Mouse (Mus musculus) cerebellum, postnatal 36 days (tissue): Measurements from ENCODE around the gene Ggta1.

Experiments used
- DNase-seq, 2 experiments: peaks; one replicate each; pipeline ENCODE4 v3.0.0; 2021 to 2022; ENCODE audit warnings: mixed read lengths in 2 of 2

Gene Ggta1

DNA sequence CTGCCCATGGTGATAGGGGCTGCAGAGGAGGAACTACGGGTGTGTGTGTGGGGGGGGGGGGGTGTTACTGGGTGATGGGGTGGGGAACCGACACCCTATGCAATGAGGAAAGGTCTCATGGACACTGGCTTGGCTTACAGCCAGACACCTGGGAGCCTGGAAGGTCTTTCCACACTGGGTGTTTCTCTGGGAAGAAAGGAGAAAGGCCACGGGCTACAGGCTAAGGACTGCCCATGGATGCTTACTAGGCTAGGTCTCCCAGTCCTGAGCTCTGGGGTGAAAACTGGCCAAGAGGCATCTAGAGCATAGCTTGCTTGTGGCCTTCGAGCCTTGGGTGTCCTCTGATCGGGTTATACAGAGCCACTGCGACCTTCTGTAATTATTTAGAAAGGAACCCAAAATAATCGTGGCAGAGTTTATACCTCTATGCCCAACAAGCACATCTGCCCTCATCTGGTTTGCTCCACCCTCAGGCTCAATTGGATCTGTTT, at the start of gene Ggta1:
Gene Ggta1, minus strand, starts transcription at position 441 of the 491 bp plus-strand sequence.
- no peak for DNase-seq

DNA sequence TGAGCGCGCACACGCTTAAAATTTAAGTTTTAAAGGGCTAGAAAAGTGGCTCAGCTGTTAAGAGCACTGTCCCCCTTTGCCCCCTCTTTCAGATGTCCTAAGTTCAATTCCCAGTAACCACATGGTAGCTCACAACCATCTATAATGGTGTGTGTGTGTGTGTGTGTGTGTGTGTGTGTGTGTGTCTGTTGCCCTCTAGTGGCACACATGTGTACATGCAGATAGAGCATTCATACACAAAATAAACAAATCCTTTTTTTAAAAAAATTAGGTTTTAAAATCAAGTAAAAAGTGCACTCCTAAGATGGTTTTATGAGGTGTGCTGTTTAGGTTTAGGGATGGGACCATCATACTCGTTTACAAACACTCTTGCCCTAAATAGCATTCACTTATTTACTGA, 49.2 kb upstream of the Ggta1 start:
- no peak for DNase-seq

DNA sequence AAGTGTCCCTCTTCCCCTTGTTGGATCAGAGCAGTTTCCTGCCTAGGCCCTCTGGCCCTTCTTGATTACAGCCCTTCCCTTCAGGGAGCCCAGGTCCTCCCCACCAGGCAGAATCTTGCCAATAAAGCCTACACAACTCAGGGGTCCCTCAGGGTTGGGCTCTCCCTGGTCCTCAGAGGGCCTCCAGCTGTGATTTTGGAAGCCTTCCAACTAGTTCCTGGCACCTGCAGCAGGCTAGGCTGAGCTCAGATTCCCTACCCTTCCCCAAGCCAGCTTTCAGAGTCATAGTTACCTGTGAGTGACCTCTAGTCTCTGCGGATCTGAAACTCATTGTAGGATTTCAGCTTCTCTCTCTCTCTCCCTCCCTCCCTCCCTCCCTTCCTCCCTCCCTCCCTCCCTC, 47.9 kb upstream of the Ggta1 start:
- no peak for DNase-seq

DNA sequence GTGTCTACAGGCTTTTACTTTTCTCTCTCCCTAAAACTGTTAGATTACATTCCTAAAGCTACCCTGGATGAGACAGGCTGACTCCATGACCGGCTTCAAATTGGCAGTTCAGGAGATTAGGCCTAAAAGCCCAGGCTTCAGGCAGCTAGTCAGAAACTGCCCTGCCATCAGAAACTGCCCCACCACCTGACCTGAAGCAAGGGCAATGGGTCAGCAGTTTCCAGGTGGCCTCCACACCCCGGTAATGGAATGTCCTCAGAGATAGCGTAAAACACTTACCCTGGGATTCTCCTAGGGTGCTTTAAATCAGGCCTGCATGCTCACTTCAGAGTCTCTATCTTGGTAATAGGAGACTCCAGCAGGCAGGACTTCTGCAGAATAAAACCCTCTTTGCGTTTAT, 46.9 kb upstream of the Ggta1 start:
- DNase-seq, result no peak

DNA sequence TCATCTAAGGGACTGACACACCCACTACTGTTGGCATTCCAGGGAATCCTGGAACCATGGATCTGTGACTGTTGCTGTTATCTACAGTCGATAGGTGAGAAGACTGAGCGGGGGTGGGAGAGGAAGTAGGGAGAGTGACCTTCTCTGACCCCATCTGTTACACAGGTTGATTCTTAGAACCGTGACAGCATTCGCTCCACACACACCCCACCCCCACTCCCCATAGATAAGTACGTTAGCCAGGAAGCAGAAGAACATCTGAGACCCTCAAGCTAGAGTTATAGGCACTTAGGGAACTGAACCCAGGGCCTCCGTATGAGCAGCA, 46.3 kb upstream of the Ggta1 start:
- no peak for DNase-seq

DNA sequence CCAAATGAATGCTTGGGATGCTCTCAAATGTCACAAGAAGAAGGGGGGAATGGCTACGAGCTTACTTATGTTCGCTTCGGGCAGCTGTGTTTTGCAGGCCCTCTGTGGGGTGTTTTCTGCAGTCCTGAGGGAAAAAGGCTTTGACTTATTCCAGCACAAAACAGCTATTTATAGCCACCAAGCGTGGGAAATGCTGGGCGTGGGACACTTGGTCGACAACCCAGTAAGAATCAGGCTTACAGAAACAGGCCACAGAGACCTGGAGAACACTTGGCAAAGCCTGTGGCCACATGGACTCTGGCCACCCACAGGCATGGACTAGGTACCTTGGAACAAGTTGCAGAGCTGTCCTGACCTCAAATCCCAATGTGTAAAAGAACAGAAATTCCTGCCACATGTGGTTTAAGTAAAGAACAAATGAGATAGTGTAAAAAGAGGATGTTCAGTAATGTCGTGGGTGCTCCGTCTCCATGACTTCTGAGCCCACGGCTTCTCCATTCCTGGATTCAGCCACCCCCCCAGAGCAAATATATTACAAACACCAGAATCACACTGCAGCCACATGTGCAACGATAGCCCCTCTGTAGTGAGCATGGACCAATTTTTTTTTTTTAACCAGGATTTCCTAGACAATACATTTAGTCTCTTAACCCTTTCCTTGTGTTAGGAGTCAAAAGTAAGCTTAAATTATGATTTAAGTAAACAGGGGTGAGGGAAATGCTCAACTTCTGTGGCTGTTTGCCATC, 45.7 kb upstream of the Ggta1 start:
- DNase-seq, result peak in 1 of 2 experiments; percentile 10

DNA sequence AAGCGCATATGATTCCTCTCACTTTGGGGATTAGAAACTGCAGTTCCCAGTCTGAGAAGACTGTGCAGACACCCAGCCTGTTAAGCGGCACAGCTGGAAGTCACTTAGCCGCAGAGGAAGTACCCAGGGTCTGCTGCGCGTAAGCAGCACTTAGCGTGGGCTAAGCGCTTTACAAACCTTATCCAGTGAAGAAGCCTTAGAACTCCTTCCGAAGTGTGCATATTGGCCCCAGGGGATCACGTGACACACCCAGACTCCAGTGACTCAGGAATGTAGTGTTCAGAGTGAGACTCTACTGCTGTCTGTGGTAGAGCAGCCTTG, 44.1 kb upstream of the Ggta1 start:
- DNase-seq, result no peak

DNA sequence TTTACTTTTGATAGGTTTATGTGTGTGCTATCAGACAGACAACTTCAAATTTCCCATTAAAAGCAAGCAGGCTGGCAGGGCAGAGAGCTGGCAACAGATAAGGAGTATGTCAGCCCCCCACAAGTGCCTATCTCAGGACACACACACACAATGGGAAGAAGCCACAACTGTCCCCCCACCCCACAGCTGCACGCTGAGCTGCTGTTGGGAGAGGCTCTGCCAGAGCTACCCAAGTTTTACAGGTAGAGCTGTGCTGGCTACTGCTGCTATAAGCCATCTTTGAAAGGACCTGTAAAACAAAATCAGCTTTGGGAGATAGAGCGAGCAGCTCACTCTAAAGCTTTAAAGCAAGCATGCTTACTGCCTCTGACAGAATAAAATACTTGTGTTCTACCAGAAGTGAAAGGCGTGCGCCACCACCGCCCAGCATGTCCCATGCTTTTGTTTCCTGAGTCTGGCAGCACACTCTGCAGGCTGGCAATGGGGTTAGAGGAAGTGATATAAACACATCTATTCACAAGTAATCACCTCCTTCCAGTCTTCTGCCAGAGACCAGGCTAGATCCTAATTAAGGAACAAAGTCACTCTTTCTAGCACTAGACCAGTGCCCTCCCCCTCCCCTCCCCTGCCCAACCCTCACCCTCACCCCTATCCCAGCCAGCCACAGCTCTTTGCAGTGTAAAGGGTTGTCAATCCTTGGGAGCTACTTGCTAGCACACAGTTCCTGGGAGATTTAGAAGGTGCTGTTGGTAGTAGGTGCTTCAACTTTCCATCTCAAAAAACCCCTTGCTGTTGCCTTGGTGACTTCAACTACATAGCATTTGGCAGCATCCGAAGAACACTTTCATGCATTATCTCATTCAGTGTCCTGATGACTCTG, 43.5 kb upstream of the Ggta1 start:
- no peak for DNase-seq

DNA sequence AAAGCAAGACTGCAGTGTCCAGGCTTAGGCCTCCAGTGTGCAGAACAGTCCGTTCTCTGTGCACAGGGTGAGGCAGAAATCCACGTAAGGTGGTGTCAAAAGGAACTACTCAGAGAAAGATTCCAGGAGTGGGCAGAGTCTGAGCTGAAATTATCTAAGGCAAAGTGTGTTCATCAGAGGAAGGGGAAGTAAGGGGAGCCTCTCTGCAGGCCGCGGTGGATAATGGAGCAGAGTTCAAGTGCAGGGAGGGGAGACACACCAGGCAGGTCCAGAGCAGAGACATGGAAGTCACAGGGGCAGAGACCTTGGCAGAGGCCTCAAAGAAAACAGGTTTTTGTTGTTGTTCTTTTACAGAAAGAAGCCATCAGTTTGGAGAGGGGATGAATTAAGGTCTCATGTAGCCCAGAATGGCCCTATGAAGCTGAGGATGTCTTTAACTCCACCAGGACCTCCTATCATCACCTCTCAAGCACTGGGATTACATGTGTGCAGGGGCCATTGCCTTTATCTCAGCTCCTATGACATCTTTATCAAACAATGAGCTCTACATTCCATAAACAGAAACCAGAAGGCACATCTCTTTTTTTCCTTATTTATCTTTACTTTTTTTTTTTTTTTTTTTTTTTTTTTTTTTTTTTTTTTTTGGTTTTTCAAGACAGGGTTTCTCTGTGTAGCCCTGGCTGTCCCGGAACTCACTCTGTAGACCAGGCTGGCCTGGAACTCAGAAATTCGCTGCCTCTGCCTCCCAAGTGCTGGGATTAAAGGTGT, 42.7 kb upstream of the Ggta1 start:
- no peak for DNase-seq

DNA sequence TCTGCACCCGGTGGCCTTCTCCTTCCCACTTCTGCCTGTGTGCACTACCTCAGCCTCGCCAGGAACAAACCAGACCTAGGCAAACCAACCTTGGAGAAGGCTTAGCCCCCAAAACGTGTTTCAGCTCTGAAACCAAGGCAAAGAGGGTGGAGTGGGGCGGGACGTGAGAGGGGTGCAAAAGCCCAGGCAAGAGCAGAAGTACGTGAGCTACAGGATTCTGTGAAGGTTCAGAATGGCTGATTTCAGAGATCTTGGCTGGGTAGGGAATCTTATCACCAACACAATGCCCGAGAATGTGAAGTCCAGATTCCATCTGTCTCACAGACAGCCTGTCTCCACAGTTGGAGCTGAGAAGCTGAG, 41.4 kb upstream of the Ggta1 start:
- no peak for DNase-seq

DNA sequence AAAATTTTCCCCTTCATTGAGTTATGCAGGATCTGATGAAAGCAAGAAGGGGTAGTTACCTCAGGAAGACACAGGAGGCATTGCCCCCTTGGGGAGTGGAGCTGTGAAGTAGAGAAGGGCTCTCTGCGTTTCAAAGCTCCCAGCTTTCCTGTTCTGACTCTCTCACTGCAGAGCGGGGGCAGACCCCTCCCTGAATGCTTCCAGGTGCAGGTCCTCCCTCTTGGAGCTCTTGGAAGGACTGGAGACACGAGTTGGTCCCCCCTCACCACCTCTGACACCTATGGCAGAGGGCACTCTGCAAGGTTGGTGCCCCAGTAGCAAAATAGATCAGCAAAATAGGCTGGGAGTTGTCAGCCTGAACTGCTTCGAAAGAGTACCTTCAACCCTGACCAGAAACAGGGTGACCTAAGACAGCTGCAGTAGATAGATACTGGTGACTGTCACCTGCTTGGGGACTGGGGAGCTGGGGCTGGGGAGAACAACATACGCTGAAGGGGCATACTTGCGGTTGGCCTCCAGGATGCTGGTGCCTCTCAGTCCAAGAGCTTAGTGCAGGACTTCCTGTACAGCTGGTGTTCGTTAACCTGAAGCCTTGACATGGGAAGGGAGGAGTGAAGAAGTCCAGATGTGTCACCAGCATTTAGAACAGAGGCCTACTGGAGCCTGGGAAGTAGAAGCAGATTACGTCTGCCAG, 40.8 kb upstream of the Ggta1 start:
- DNase-seq, result no peak

DNA sequence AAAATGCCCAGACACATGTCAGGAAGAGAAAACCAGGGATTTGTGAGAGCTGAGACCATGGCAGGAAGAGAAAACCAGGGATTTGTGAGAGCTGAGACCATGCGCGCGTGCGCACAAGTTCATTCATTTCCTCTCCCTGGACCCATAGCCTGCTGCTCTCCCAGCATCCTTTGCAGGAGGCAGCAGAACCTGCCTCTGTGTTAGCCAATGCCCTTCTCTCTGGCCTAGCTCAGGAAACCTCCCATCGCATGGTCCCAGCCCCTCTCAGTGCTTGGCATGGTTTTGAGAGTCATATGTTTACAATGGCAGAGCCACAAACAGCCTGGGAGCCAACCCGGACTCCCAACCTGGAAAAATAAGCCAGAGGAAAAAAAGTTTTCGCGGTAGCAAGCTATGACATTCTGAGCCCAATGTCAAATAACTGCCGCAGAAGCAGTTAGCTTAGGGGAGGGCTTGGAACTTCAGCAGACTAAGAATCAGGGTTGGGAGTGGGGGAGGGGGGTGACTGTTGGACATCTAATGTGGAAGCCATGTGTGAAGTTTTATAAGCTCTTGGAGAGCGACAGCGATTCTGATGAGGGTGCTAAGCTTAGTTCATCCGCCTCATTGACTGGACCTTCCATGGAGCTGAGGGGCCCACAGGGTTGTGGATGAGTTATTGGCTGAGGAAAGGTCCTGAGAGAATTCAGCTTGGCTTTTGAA, 40.1 kb upstream of the Ggta1 start:
- no peak for DNase-seq

DNA sequence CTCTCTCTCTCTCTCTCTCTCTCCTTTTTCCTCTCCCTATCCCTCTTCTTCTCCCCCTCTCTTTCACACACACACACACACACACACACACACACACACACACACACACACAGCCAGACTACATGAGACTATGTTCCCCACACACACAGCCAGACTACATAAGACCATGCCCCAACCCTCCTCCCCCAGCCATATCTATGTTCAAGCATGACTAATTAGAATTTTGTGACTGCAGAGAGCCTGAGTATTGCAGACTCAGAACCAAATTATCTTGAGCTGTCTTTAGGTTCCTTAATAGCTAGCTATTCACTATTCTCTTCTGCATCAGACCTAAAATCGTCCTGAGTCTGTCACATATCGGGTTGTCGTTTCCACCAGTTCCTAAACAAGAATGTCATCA, 39.5 kb upstream of the Ggta1 start:
- no peak for DNase-seq

DNA sequence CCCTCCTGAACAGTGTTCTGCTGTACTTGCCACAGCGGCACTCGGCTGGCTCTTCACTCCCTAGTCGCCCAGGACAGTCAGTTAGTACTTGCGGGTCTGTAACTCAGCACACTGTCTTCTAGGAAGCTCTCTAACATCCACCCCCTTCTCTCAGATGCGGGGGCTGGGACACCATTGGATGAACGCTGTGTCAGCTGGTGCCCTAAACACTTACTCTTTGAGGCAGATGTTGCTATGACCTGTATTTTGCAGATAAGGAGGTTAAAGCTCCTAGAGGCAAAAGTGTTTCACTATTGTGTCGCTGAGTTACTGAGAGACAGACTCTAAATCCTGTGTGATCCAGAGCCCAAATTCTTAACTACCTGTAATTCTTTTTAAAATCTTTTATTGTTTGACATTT, 36.4 kb upstream of the Ggta1 start:
- no peak for DNase-seq

DNA sequence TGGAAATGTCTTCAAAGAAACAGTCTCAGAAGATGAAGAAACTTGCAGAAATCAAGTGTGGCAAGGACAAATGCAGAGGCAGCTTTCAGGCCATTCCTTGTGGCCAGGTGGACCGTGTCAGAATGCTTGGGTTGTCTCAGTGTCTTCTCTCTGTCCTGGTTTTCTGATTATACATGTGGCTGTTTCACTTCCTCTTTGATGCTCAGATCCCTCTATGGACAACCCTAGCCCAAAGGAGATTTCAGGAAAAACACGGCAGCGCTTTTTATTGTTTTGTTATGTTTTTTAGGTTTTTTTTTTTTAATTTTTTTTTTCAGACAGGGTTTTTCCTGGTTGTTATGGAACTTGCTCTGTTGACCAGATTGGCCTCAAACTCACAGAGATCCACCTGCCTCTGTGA, 35.9 kb upstream of the Ggta1 start:
- DNase-seq, result no peak

DNA sequence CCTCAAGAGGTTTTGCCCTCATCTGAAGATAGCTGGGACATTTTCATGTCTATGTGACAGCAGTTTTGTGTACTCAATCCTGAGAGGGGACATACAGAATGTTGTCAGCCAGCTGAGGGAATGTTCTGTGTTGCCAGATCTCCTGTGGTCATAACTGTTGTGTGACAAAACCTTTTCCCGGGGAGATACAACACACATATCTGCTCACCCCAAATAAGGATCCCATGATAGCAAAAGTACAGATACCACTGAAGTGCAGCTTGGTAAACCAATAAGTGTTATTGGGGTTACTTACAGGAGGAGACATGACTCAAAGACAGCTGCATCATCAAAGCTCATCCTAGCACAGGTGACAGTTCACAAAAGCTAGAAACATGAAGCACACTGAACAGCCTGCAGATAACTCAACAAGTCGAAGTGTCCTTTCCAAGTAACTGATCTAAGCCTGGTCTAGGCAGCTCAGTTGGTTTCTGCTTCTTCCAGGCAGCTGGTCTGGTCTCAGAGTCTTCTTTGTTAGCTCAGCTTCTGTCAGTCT, 34.7 kb upstream of the Ggta1 start:
- DNase-seq, result no peak

DNA sequence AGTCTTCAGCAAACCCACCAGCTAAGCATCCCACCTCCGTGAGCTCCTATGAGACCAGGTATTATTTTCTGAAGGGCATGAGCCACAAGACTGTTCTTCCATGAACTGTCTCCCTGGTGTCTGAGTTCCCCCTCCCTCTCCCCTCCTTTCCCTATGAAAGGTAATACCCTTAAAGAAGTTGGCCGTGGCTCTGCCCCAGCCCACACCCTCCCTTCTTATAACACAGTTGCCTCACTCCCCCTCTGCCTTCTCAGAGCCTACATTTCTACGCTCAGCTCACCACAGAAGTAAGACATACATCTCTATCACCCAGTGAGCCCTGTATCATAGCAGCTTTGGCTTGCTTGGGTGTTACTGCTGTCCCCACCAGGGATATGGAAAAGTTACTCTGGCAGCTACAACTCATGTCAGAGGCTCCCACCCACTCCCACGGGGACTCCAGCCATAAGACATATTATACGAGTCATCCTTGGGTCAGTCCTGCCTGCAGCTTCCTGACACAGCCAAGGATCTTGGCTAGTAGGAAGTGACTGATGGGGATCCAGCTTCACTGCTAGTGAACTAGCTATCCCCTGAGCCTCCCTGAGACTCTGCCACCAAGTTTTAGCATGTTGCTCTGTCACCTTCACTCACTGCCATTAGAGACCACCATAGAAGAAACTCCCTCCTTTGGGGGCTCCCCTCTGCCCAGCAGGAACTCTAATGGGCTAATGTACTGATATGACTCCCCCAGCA, 33.4 kb upstream of the Ggta1 start:
- no peak for DNase-seq

DNA sequence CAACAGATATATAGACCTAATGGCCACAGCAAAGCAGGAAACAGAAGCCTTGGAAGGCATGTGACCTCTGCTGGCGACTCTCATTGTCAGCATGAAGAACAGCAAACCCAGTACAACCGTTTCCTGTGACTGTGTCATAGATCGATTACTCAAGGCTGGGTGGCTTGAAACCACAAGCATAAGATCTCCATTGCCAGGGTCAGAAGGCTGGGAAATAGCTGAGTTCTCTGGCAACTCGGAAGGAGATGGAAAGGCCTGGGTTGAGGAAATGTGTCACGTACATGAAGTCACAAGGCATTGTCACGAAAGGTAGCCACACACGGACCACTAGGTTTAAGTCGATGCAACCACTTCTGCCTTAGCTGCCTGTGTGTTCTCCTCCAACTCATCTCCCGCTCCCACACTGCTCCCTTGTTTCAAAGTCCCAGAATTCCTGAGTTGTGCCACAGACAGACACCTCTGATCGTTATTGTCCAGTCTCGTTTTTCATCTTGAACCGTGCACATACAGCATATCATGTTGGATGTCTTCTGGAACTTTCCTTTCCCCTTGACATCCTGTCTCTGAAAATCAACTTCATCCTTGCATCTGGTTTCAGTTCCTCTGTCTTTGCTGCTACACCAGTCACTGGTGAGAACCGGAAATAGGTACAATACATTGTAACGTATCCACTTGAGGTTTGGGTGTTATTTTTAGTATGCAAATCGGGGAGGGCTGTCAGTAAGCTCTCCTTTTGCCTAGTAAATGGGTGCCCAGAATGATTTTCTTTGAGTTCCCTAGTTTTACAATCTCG, 32.7 kb upstream of the Ggta1 start:
- no peak for DNase-seq

DNA sequence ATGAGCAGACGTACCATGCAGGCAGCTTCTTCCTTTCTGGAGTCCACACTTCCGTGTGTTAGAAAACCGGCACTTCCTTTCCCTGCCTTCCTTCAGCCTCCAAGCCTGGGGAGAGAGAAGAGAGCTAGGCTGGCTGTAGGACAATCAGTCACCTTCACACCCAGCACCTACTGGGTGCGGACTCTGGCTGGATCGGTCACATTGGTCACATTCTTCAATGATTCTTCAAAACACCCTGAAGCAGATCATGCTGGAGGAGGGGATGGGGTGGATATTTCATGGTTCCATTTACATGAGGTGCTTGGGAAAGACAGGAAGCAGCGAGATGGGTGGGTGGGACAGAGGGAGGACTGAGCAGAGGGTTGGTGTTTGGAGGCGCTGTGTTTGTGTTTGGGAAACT, 30.5 kb upstream of the Ggta1 start:
- no peak for DNase-seq

DNA sequence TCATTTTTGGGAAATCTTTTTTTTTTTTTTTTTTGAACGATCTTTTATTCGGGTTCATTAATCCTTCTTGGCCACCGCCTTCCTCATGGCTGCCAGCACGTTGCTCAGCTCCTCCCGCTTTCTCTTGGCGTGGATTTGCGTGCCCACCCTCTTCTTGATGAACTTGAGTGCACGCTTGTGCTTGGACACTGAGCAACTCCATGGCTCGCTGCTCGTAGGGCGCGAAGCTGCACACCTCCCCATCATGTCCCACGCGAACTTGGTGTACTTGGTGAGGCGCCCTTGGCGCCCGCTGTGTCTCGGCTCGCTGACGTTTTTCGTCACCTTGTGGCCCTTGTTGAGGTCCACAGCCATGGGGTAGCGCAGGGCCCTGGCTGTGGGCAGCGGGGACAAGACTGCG, 28.1 kb upstream of the Ggta1 start:
- no peak for DNase-seq
